Mouse (Mus musculus): ENCODE measurements at regions not wholly inside any gene's neighbourhood (a gene's known extent, or its start where the extent isn't known, plus 50 kb on each side); places are given as distances from the start of the nearest gene placed in this dataset.

DNA sequence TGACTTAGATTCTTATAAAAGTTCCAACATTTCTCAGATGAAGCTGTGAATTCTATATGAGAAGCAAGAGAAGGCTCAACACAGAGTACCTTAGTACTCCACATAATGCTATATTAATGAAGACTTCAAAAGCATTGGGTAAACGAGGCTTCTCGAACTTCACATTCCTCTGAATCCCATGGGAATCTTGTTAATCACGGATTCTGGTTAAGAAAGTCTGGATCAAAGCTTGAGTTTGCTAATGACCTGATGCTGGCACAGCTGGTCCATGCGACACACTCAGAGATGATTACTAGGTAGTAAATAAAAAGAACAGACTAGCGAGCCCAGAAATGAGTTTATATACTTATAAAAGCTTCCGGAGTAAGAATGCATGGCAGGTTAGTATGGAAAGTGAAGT, 118.4 kb upstream of the Atp1a1 start:
- no peak overlapping the region for H3K4me3 ChIP-seq (ENCODE audit: low read depth, low read length)
- ATAC-seq (ENCODE audit: low FRiP score, low TSS enrichment) (no peak), DNase-seq (ENCODE audit: low spot score) (no peak)
- no peaks in the 10 kb centered on the region for H3K9me3 ChIP-seq (ENCODE audit: control insufficient read depth, low read length)
- no peaks in the 10 kb centered on the region for H3K36me3 ChIP-seq (ENCODE audit: control insufficient read depth, insufficient read depth, low read length)
- 69% methylated on average over 6 of the region's 6 CpGs for WGBS
- H3K27me3 ChIP-seq (ENCODE audit: control insufficient read depth, insufficient read depth, low read length): no peaks in the 10 kb centered on the region
- no peak overlapping the region for H3K27ac ChIP-seq (replicated peaks)
- TF ChIP-seq CTCF (IDR thresholded peaks at IDR 0.05; ENCODE audit: low read depth) (no peak), EP300 (optimal IDR thresholded peaks at IDR 0.05) (no peak)
- no peak overlapping the region for H3K9ac ChIP-seq (ENCODE audit: low read length)
- H3K4me2 ChIP-seq (replicated peaks; ENCODE audit: low read depth): no peak overlapping the region
- no peaks in the 10 kb centered on the region for H3K4me1 ChIP-seq (replicated peaks; ENCODE audit: control insufficient read depth, insufficient read depth)

DNA sequence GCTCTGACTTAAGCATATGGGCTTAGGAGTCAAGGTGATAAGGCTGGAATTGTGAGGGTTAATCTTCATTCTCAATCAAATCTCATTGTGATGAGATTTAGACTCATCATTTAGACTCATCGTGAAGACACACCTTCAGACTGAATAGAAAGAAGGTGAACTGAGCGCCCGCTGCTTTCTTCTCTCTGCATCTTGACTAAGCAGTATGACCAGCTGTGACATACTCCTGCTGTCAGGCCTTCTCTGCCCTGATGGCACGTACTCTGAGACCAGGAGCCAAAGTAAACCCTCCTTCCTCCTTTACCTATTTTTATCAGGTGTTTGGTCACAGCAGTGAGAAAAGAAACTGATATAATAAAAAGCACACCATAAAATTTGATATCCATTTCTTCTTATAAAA, 117.5 kb upstream of the Atp1a1 start:
- WGBS: 86% methylated on average over 4 of the region's 4 CpGs
- no peak overlapping the region for H3K27ac ChIP-seq (replicated peaks)
- no peak for ATAC-seq (ENCODE audit: low FRiP score, low TSS enrichment)

DNA sequence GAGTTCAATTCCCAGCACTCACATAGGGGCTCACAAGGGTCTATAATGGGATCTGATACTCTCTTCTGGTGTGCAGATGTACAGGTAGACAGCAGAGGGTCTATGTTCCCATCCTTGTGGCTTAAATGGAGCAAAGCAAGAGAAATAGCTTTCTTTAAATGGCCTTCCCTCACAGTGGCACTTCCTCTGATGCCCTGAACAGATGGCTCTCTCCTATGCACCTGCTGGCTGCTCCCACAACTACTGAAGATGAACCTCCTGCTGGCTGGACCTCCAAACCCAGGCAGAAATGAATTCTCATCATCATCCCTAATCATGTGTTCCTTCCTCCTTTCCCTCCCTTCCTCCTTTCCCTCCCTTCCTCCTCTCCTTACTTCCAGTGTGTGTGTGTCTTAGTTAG, 110.9 kb upstream of the Atp1a1 start:
- Histone ChIP-seq H3K27me3 (ENCODE audit: control insufficient read depth, insufficient read depth, low read length) (no peaks in the 10 kb centered on the region), H3K36me3 (ENCODE audit: control insufficient read depth, insufficient read depth, low read length) (no peaks in the 10 kb centered on the region), H3K9ac (ENCODE audit: low read length) (no peak overlapping the region), H3K4me1 (replicated peaks; ENCODE audit: control insufficient read depth, insufficient read depth) (peaks cover 12% of the 10 kb centered on the region), H3K4me3 (ENCODE audit: low read depth, low read length) (no peak overlapping the region), H3K9me3 (ENCODE audit: control insufficient read depth, low read length) (no peaks in the 10 kb centered on the region), H3K4me2 (replicated peaks; ENCODE audit: low read depth) (no peak overlapping the region), H3K27ac (replicated peaks) (no peak overlapping the region)
- no peak for ATAC-seq (ENCODE audit: low FRiP score, low TSS enrichment)
- TF ChIP-seq CTCF (IDR thresholded peaks at IDR 0.05; ENCODE audit: low read depth): no peak
- TF ChIP-seq EP300 (optimal IDR thresholded peaks at IDR 0.05): no peak
- DNase-seq (ENCODE audit: low spot score): no peak

More for the DNA sequence above, 117.5 kb upstream of the Atp1a1 start:
- TF ChIP-seq CTCF (IDR thresholded peaks at IDR 0.05; ENCODE audit: low read depth) (no peak), EP300 (optimal IDR thresholded peaks at IDR 0.05) (no peak)
- H3K4me3 ChIP-seq (ENCODE audit: low read depth, low read length): no peak overlapping the region
- H3K4me1 ChIP-seq (replicated peaks; ENCODE audit: control insufficient read depth, insufficient read depth): no peaks in the 10 kb centered on the region
- no peak overlapping the region for H3K9ac ChIP-seq (ENCODE audit: low read length)
- no peak for DNase-seq (ENCODE audit: low spot score)
- no peaks in the 10 kb centered on the region for H3K27me3 ChIP-seq (ENCODE audit: control insufficient read depth, insufficient read depth, low read length)
- no peak overlapping the region for H3K4me2 ChIP-seq (replicated peaks; ENCODE audit: low read depth)
- no peaks in the 10 kb centered on the region for H3K9me3 ChIP-seq (ENCODE audit: control insufficient read depth, low read length)
- no peaks in the 10 kb centered on the region for H3K36me3 ChIP-seq (ENCODE audit: control insufficient read depth, insufficient read depth, low read length)

DNA sequence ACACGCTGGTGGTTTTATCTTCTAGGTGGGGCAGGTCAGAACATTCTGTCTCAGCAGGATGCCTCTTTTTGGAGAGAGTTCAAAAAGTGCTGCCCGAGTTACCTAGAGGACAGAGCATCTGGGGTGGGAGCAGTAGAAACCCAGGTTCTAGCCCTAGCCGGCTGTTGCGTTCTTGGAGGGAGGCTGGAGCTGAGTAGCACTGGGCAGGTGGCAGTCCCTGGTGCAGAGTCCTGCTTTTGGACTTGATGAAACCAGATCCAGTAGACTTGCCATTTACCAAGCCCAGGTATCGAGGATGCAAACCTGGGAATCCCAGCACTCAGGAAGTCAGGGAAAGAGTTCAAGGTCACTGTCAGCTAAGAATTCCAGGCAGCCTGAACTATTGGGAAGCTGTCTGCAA, 110.3 kb upstream of the Atp1a1 start:
- TF ChIP-seq CTCF (IDR thresholded peaks at IDR 0.05; ENCODE audit: low read depth) (no peak), EP300 (optimal IDR thresholded peaks at IDR 0.05) (no peak)
- Histone ChIP-seq H3K27ac (replicated peaks) (no peak overlapping the region), H3K36me3 (ENCODE audit: control insufficient read depth, insufficient read depth, low read length) (no peaks in the 10 kb centered on the region), H3K27me3 (ENCODE audit: control insufficient read depth, insufficient read depth, low read length) (no peaks in the 10 kb centered on the region), H3K9ac (ENCODE audit: low read length) (no peak overlapping the region), H3K4me2 (replicated peaks; ENCODE audit: low read depth) (no peak overlapping the region), H3K4me3 (ENCODE audit: low read depth, low read length) (no peak overlapping the region), H3K9me3 (ENCODE audit: control insufficient read depth, low read length) (no peaks in the 10 kb centered on the region), H3K4me1 (replicated peaks; ENCODE audit: control insufficient read depth, insufficient read depth) (peaks cover 12% of the 10 kb centered on the region)
- DNase-seq (ENCODE audit: low spot score) (peak; percentile 51), ATAC-seq (ENCODE audit: low FRiP score, low TSS enrichment) (peak; percentile 34; the same call in 1 of the 2 replicates)
- 61% methylated on average over 5 of the region's 5 CpGs for WGBS

DNA sequence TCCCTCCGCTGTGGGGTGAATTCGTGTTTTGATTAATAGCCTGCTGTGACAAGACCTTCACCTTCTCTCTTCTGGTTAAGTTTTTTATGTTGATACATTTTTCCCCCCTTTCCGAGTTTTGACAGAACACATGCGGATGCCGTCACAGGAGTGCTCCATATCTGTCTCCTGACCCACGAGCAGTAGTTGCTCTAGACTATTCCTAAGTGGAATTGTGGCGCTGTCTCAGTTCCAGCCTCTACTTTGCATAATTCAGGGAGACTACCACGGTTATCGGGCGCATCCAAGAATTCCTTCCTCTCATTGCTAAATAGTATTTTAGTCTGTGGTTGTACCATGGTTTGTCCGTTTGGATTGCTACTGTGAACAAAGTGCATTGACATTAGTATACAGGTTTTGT, 109.2 kb upstream of the Atp1a1 start:
- 57% methylated on average over 11 of the region's 11 CpGs for WGBS
- TF ChIP-seq CTCF (IDR thresholded peaks at IDR 0.05; ENCODE audit: low read depth): no peak
- no peak for TF ChIP-seq EP300 (optimal IDR thresholded peaks at IDR 0.05)
- DNase-seq (ENCODE audit: low spot score) (no peak), ATAC-seq (ENCODE audit: low FRiP score, low TSS enrichment) (no peak)
- no peaks in the 10 kb centered on the region for H3K27me3 ChIP-seq (ENCODE audit: control insufficient read depth, insufficient read depth, low read length)
- H3K4me1 ChIP-seq (replicated peaks; ENCODE audit: control insufficient read depth, insufficient read depth): peaks cover 12% of the 10 kb centered on the region
- H3K27ac ChIP-seq (replicated peaks): peak overlapping the region; percentile 73
- H3K36me3 ChIP-seq (ENCODE audit: control insufficient read depth, insufficient read depth, low read length): no peaks in the 10 kb centered on the region
- no peak overlapping the region for H3K4me3 ChIP-seq (ENCODE audit: low read depth, low read length)
- no peak overlapping the region for H3K9ac ChIP-seq (ENCODE audit: low read length)
- no peak overlapping the region for H3K4me2 ChIP-seq (replicated peaks; ENCODE audit: low read depth)
- no peaks in the 10 kb centered on the region for H3K9me3 ChIP-seq (ENCODE audit: control insufficient read depth, low read length)

DNA sequence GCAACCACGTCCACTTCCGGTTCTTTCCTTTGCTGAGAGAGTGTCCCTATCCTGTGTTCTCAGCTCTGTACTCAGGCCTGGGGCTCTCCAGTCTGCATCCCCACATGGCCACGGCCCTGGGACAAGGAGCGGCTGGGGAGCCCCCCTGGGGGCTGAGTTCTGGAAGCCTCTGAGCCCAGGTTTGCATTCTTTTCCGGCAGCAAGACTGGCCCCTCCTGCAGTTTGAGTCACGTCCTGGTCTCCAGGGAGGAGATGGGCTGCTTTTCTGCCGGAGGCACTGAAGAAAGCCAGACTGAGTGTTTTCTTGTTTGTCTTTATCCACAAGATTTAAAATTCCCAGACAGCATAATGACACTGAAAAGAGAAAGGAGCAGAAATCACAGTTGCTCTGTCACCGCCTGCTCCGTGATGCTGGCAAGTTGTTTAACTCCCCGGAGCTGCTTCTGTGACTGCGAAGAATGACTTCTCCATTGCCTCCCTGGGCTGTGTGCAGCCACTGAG, 108.7 kb upstream of the Atp1a1 start:
- TF ChIP-seq CTCF (IDR thresholded peaks at IDR 0.05; ENCODE audit: low read depth) (no peak), EP300 (optimal IDR thresholded peaks at IDR 0.05) (no peak)
- no peak for ATAC-seq (ENCODE audit: low FRiP score, low TSS enrichment)
- Histone ChIP-seq H3K4me3 (ENCODE audit: low read depth, low read length) (no peak overlapping the region), H3K27me3 (ENCODE audit: control insufficient read depth, insufficient read depth, low read length) (no peaks in the 10 kb centered on the region), H3K4me2 (replicated peaks; ENCODE audit: low read depth) (peak overlapping the region; percentile 26; the same call in 1 of the 2 replicates), H3K36me3 (ENCODE audit: control insufficient read depth, insufficient read depth, low read length) (no peaks in the 10 kb centered on the region), H3K9ac (ENCODE audit: low read length) (0 out of 2 replicates have a peak overlapping the region, but pooled peaks have one; percentile 23), H3K9me3 (ENCODE audit: control insufficient read depth, low read length) (no peaks in the 10 kb centered on the region), H3K4me1 (replicated peaks; ENCODE audit: control insufficient read depth, insufficient read depth) (peaks cover 12% of the 10 kb centered on the region), H3K27ac (replicated peaks) (peak overlapping the region; percentile 73)
- peak; percentile 26 for DNase-seq (ENCODE audit: low spot score)
- WGBS: 26% methylated on average over 11 of the region's 11 CpGs

Data from stomach, postnatal 0 days (tissue).